Mouse (Mus musculus): ENCODE results near the gene Pot1b.

DNA sequence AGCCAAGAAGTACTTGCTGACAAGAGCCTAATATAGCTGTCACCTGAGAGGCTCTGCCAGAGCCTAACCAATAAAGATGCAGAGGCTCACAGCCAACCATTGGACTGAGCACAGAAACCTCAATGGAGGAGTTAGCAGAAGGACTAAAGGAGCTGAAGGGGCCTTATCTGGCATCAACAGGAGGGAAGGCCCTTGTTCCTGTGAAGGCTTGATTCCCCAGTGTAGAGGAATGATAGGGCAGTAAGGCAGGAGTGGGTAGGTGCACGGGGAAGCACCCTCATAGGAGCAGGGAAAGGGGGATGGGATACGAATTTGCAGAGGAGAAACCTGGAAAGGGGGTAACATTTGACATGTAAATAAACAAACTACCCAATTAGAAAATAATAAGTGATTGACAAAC, 51.3 kb downstream of the Pot1b start:
- no peak for TF ChIP-seq GATA1 (IDR thresholded peaks at IDR 0.05; ENCODE audit: borderline replicate concordance, low read length)
- TF ChIP-seq FLI1 (IDR thresholded peaks at IDR 0.05; ENCODE audit: low read length): no peak
